Mouse (Mus musculus) embryonic fibroblast, embryonic 13.5 days (primary cell): ENCODE results near the gene Selenof. TPM values are rescaled to one million over a fixed set of nuclear protein-coding genes. Genes with fewer than 3 reads are reported as not detected.
A peak's percentile ranks its signal among the peaks of the same experiment; 100 is the strongest.

Source experiments
- H3K27ac ChIP-seq: 2 replicates; pipeline ENCODE4 v1.5.1; 2012; ENCODE audit warnings: low read length, control low read depth, inconsistent platforms; ENCODE audit not compliant: insufficient read depth
- H3K4me1 ChIP-seq: 2 replicates; pipeline ENCODE4 v1.6.1; 2011; ENCODE audit warnings: low read length; ENCODE audit not compliant: control insufficient read depth, insufficient read depth
- H3K4me3 ChIP-seq: 2 replicates; pipeline ENCODE4 v1.5.1; 2011; ENCODE audit warnings: mild to moderate bottlenecking, control low read depth, low read length; ENCODE audit not compliant: insufficient read depth
- CTCF ChIP-seq: IDR thresholded peaks from 2 replicates; pipeline ENCODE4 v1.5.1; 2011; ENCODE audit warnings: mild to moderate bottlenecking, control low read depth, low read length, moderate library complexity, borderline replicate concordance; ENCODE audit not compliant: insufficient read depth
- POLR2A ChIP-seq: IDR thresholded peaks from 2 replicates; pipeline ENCODE4 v1.6.1; 2011; ENCODE audit warnings: low read depth, mild to moderate bottlenecking, control low read depth, low read length, moderate library complexity
- polyA plus RNA-seq: library from polyadenylated mRNA; stranded (reverse); fragments of >200 nt; gene quantifications from 2 replicates; pipeline ENCODE4 v1.2.4, GENCODE M21; 2011; ENCODE audit warnings: low read depth; ENCODE audit not compliant: missing spikeins, insufficient read length

The Selenof gene
- polyA plus RNA-seq: 653 and 674 TPM in 2 replicates

DNA sequence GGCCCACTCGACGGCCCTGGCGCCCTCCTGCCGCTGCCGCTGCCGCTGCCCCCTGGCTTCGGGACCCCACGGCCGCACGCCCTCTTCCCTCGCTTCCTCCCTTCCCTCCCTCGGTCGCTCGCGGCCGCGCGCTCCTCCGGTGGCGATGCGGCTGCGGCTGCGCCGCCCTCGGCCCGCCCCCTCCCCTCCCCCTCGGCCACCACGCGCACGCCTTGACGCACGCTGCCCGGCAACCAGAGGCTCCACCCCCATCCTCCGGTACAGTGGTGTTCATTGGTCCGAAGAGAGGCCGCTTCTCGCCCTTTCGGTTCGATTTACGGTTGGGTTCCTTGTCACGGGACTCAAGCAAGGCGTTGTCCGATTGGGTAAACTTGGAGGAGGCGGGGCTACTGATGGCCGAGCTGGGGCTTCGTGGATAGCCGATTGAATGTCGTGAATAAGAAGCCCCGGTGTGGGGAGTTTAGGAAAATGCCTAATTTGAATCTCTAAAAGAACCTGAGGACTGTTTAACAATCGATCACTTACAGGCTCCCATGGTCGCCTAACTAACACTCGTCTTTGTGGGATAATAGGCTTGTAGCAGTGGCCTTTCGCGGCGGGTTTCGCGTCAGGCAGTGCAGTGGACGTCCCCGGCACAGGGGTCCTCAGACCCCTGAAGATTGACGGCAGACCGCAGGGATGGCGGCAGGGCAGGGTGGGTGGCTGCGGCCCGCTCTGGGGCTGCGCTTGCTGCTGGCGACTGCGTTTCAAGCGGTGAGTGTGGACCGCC, at the start of gene Selenof, which contains the start of gene Hs2st1:
Selenof (plus strand) TSS at position 258 of the 769 bp plus-strand sequence.
Hs2st1 (minus strand) TSS at position 135 of the 769 bp plus-strand sequence.
- Histone ChIP-seq H3K4me1 (peaks cover 2% of the 10 kb centered on the region), H3K4me3 (peak within 1 kb of the TSS; percentile 100), H3K27ac (peak within 1 kb of the TSS; percentile 96)
- TF ChIP-seq CTCF (no peak), POLR2A (peak; percentile 96)

DNA sequence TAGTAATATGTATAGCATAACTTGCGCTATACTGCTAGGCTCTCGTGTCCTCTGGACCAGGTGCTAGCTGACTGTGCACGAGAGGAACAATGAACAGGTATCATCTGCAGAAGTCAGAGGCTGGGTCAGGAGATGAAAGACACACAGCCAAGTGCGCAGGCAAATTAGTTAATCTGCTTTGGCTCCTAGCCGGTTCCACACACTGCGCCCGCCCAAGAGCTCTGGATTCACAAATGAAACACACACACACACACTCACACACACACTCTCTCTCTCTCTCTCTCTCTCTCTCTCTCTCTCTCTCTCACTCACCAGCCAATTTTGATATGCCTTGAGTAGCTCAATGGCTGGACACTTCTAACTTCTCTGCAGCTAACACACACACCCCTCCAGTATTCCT, 42.2 kb upstream of the Selenof start:
- Histone ChIP-seq H3K4me3 (no peak overlapping the region), H3K4me1 (peaks cover 8% of the 10 kb centered on the region; the same call in 1 of the 2 replicates), H3K27ac (no peak overlapping the region)
- TF ChIP-seq CTCF: no peak
- TF ChIP-seq POLR2A: no peak

- Histone ChIP-seq H3K27ac (no peak overlapping the region), H3K4me3 (no peak overlapping the region), H3K4me1 (peaks cover 10% of the 10 kb centered on the region)
- TF ChIP-seq POLR2A: no peak
- TF ChIP-seq CTCF: no peak
These were observed 39.1 kb upstream of the Selenof start for GRCm38 (mm10) chr3:144531023-144531422.

- H3K4me3 ChIP-seq: no peak overlapping the region
- peaks cover 10% of the 10 kb centered on the region for H3K4me1 ChIP-seq
- TF ChIP-seq POLR2A (no peak), CTCF (no peak)
- H3K27ac ChIP-seq: no peak overlapping the region
These were observed 35.0 kb upstream of the Selenof start for GRCm38 (mm10) chr3:144535056-144535455.

DNA sequence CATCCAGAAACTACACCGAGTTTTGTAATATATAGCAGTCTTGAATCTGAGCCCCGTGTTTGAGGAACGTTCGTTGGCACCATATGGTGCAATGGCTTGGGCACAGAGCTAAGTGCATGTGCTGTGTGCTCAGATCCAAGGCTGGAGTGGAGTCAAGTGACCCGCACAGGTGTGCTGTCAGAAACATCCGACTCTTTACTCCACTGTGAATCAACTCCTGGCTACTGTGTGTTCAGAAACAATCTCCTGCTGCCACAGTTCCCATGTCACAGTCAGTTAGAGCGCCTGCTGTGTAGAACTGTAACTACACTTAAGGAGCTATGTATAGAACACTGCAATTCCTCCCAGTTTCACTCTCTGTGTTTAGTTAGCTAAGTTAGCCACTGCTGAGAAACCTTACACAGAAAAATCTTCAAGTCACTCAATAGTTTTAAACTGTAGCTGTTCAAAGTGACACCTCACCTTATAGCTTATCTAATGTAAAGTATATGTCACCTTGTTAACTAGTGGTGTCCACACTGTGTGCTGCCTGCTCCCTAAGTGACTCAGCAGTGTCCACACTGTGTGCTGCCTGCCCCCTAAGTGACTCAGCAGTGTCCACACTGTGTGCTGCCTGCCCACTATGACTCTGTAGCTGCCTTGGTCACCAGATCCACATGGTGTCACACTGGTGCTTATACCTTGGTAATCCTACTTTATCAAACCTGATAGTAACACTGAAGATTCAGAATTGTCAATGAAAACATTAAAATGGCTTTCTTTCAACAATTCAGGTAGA, 32.8 kb upstream of the Selenof start:
- Histone ChIP-seq H3K27ac (no peak overlapping the region), H3K4me1 (peaks cover 10% of the 10 kb centered on the region), H3K4me3 (no peak overlapping the region)
- TF ChIP-seq CTCF: no peak
- TF ChIP-seq POLR2A: no peak

DNA sequence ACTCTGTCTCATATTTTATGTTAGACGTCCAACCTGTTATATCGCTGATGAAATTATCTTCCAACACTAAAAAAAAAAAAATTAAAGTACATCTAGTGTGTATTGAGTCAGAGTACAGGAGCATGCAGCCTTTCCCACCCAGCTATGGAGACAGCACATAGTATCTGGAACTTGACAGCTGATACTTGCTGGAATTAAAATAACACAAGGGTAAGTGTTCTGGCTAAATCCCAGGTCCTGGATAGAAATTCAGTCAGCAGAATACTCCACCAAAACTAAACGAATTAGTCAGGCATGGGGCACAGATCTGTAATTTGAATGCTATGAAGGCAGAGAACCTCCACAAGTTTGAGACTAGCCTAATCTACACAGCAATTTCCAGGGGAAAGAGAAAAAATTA, 31.1 kb upstream of the Selenof start:
- TF ChIP-seq POLR2A (no peak), CTCF (no peak)
- H3K4me1 ChIP-seq: peaks cover 5% of the 10 kb centered on the region
- peak overlapping the region; percentile 39; the same call in 1 of the 2 replicates for H3K27ac ChIP-seq
- H3K4me3 ChIP-seq: no peak overlapping the region

GRCm38 (mm10) chr3:144540805-144541204, 29.3 kb upstream of the Selenof start:
- no peak overlapping the region for H3K4me3 ChIP-seq
- TF ChIP-seq POLR2A (no peak), CTCF (no peak)
- no peak overlapping the region for H3K27ac ChIP-seq
- peaks cover 7% of the 10 kb centered on the region for H3K4me1 ChIP-seq

DNA sequence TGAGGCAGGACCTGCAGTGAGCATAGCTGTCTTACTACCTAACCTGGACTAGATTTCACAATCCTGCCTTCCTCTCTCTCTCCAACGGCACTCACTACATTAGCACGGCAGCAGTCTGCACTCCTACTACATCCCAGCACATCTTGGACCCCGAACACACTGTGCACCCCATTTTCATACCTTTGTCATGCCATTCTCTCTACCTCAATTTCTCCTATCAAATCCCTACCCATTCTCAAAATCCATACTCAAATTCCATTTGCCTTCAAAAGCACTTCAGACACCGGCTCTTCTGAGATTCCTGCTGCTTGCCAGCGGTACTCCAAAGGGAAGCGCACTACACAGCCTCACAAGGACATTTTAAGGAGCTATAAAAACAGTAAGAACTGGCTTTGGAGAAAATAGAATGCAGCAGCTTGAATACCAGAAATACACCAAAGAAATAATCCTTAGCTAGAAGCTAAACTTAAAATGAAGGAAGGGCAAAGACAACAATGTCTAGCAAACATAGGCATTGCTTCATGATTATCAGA, 28.1 kb upstream of the Selenof start:
- TF ChIP-seq POLR2A (no peak), CTCF (no peak)
- Histone ChIP-seq H3K4me3 (no peak overlapping the region), H3K27ac (no peak overlapping the region), H3K4me1 (peaks cover 10% of the 10 kb centered on the region)

GRCm38 (mm10) chr3:144545152-144545551, 25.0 kb upstream of the Selenof start:
- Histone ChIP-seq H3K4me1 (peaks cover 12% of the 10 kb centered on the region), H3K4me3 (no peak overlapping the region), H3K27ac (no peak overlapping the region)
- TF ChIP-seq CTCF (no peak), POLR2A (no peak)
